Mouse (Mus musculus) lung, adult 2 months (tissue): ENCODE measurements at regions not wholly inside any gene's neighbourhood (a gene's known extent, or its start where the extent isn't known, plus 50 kb on each side); places are given as distances from the start of the nearest gene placed in this dataset.

ENCODE experiments used
- DNase-seq: peaks from one replicate; pipeline ENCODE4 v3.0.0; 2022
- H3K4me1 ChIP-seq: fragments of 200-500 bp; 2 replicates; pipeline ENCODE4 v1.6.1; 2011; ENCODE audit warnings: low read length; ENCODE audit not compliant: control insufficient read depth, insufficient read depth
- H3K4me3 ChIP-seq: fragments of 200-500 bp; replicated peaks from 2 replicates; pipeline ENCODE3; 2011; ENCODE audit warnings: low read depth, mild to moderate bottlenecking, control low read depth, low read length; ENCODE audit errors: extremely low read depth
- CTCF ChIP-seq: fragments of 200-500 bp; IDR thresholded peaks from 2 replicates; pipeline ENCODE4 v1.5.1; 2011; ENCODE audit warnings: mild to moderate bottlenecking, low read length, control low read depth; ENCODE audit not compliant: insufficient read depth
- POLR2A ChIP-seq: fragments of 200-500 bp; IDR thresholded peaks from 2 replicates; pipeline ENCODE4 v1.6.1; 2011; ENCODE audit warnings: low read depth, mild to moderate bottlenecking, control low read depth, low read length, borderline replicate concordance; ENCODE audit errors: extremely low read depth
- WGBS: fragments of 180-500 bp; shearing (Covaris S2); methylation state at CpG from one replicate; pipeline ENCODE4 v1.1.7; 2018; 5-methylcytosine and 5-hydroxymethylcytosine counted together

DNA sequence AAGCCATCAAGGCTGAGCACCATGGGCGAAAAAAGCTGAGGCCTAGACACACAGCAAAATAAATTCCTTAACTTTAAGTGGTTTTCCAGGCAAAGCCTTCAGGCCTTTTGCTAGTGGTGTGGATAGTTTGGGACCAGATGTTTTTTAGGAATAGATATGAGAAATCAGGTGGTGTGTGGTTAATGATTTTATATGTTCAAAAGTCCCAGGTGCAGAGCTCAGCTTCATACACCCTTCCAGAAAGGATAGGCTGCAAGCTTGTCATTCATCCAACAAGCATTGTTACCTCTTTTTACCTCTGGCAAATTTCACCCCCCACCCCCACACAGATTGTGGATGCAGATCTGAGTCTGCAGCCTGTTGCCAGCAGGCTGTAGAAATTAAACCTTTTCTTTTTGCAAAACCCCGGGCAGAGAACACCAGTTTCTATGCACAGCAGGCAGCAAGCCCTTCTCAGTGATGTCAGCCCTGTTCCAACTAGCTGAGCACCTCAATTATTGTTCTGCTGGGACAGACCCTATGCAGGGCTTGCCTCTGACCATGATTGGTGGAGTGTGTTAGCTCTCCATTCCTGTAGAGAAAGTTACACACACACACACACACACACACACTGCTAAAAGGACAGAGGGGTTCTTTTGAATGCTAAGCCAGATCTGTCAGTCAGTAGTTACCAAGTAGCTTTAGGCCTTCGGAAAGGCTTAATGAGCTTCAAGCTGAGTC lies 163.1 kb upstream of the Plxnc1 start:
- DNase-seq, result no peak
- Histone ChIP-seq H3K4me3 (no peak overlapping the region), H3K4me1 (peaks cover 7% of the 10 kb centered on the region)
- TF ChIP-seq CTCF, result no peak
- no peak for TF ChIP-seq POLR2A
- 72% methylated on average over 3 of the region's 3 CpGs for WGBS

DNA sequence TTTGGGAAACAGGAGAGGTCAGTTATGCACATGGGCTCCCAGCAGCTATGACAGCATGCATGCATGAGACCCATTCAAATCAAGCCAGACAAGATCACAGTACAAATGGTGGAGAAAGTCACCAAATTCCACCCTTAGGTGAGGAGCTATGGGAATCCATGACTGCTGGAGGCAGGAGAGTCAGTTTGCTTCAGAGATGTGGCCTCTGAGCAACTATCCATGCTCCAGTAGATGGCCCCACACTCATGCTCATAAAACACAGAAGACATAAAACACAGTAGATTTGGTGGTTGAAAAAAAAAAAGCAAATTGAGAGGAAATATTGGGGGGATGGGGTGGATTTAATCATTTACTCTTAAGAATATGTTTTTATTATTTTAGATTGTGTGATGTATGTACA lies 159.2 kb upstream of the Plxnc1 start:
- Histone ChIP-seq H3K4me3 (no peak overlapping the region), H3K4me1 (no peaks in the 10 kb centered on the region; the same call in 1 of the 2 replicates)
- TF ChIP-seq POLR2A, result no peak
- TF ChIP-seq CTCF, result peak; percentile 52; the same call in 1 of the 2 replicates
- DNase-seq, result no peak

DNA sequence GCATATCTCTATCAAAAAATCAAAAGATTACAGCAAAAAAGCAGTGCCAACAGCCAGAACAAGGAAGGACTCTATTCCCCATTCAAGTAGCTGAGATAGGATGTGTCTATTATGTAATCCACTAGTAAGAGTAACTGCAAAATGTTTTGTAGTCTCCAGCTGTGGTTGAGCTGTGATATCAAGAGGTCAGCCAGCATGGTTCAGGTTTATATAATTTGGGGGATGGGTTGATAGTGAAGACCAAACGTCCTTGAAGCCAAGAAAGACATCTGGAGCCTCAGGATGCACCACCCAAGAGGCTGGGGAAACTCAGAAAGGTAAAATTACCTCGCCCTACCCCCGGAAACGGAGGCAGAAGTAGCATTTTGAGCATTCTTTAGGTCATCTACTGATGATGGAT lies 158.3 kb upstream of the Plxnc1 start:
- 64% methylated on average over 4 of the region's 4 CpGs for WGBS
- no peak for TF ChIP-seq POLR2A
- no peak for TF ChIP-seq CTCF

DNA sequence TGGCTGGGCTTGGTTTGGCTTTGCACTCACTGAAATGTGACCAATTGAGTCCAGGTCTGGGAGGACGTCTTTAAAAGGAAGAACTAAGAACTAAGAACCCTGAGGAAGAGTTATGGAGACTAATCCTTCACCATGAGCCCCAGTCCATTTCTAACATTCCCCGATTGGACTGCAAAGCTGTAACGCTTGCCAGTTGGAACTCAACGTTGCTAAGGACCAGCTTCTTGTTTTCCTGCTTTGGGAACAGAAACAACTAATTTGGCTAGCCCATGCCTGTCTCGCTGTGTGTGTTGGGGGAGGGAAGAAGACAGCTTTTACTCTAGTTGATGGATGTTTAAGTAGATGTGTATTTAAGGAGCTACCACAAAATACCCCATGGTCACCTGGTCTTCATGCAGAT lies 155.3 kb upstream of the Plxnc1 start:
- no peak for TF ChIP-seq POLR2A
- no peak for TF ChIP-seq CTCF
- 68% methylated on average over 5 of the region's 5 CpGs for WGBS
- no peak overlapping the region for H3K4me3 ChIP-seq
- H3K4me1 ChIP-seq, result no peaks in the 10 kb centered on the region; the same call in 1 of the 2 replicates
- no peak for DNase-seq

More for the DNA sequence above, 158.3 kb upstream of the Plxnc1 start:
- DNase-seq, result no peak
- Histone ChIP-seq H3K4me1 (no peaks in the 10 kb centered on the region; the same call in 1 of the 2 replicates), H3K4me3 (no peak overlapping the region)

DNA sequence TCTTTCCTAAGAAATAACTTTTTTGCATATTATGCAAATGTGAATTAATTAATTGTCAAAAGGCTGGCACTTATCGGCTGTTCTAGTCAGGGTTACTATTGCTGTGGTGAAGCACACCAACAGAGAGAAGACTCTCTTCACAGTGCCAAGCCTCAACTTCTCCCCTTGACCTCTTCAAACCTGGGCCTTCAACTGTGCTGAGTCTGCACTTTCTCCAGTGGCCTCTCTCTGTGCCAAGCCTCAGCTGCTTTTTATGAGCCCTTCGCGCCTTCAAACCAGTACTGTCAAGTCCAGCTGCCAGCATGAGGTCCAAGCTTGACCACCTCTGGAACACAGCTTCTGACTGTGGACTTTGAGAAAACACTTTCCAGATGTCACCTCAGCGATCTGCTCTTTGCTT lies 151.2 kb upstream of the Plxnc1 start:
- no peak for TF ChIP-seq CTCF
- no peak for TF ChIP-seq POLR2A
- H3K4me3 ChIP-seq, result no peak overlapping the region
- no peak for DNase-seq
- 80% methylated on average over 4 of the region's 4 CpGs for WGBS
- no peaks in the 10 kb centered on the region for H3K4me1 ChIP-seq

DNA sequence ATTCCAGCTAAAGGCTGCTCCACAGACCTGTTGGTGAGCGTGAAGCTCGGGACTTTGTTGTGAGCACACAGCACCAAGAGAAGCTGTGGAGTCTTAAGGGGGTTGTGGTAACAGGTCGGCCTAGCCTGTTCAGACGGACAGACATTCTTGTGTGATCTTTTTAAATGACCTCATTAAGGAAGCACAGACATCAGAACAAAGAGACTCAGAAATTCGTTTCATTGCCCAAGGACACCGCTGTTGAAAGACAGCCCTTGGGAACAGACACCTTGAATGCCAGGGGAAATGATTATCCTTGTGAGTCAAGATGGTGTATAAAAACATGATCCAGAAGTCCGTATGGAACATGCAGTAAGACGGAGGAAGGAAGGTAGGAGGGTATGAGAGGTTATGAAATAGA lies 150.1 kb upstream of the Plxnc1 start:
- DNase-seq, result no peak
- WGBS, result 77% methylated on average over 8 of the region's 8 CpGs
- H3K4me1 ChIP-seq, result no peaks in the 10 kb centered on the region
- no peak overlapping the region for H3K4me3 ChIP-seq
- TF ChIP-seq POLR2A, result no peak
- TF ChIP-seq CTCF, result no peak

DNA sequence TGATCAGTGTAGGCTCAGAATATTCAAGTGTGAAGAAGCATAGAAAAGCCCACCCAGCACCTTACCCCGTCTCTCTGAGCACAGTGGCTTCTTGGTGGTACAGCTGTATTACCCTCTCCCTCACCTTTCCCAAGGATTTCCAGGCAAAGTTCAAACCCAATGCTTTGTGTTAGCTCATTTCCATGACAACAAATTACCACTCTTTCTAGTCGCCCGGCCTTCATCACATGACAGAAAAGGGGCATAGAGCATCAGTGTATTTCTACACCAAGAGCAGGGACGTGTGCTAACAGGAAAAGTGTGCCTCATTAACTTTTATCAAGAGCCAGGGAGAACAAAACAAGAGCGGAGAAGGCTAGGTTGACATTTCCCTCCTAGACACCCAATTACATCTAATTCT lies 148.6 kb upstream of the Plxnc1 start:
- no peaks in the 10 kb centered on the region for H3K4me1 ChIP-seq
- DNase-seq, result no peak
- no peak for TF ChIP-seq CTCF
- TF ChIP-seq POLR2A, result no peak
- H3K4me3 ChIP-seq, result no peak overlapping the region
- 65% methylated on average over 5 of the region's 5 CpGs for WGBS

DNA sequence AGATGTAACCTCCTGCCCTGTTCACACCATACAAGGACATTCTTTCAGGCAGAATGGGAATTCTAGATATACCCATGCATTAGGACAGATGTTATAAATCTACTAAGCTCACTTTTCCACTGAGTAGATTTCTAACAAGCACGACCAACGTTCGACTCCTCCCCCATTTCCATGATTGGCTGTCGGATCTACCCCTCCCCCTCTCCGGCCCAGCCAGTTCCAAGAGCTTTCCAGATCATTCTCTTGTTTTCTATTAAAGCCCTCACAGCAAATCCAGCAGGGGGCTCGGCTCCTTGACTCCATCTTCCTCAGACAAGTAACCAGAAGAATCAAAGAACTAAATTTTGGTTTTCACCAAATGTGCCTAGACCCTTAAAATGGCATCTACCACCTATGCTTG lies 146.5 kb upstream of the Plxnc1 start:
- Histone ChIP-seq H3K4me3 (no peak overlapping the region), H3K4me1 (no peaks in the 10 kb centered on the region)
- TF ChIP-seq CTCF (no peak), POLR2A (no peak)
- no peak for DNase-seq
- 61% methylated on average over 6 of the region's 6 CpGs for WGBS

DNA sequence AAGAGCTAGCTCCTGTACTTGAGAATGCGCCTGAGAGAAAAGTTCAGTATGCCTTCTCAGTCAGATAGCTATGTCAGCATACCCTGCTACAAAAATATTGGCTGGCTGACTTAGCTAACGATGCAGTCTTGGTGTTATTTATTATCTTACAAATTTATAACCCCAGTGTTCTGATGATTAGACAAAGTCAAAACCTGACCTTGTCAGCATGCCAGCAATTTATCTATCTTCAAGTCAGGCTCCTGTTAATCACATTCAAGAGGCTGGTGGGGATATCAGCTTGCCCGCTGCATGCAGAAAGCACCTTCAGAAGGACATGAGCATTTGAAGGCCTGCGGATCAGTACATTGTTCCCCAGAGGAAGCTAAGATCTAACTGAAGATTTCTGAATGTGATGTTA lies 146.0 kb upstream of the Plxnc1 start:
- WGBS, result 90% methylated on average over 4 of the region's 4 CpGs
- no peak for DNase-seq
- TF ChIP-seq CTCF (no peak), POLR2A (no peak)

DNA sequence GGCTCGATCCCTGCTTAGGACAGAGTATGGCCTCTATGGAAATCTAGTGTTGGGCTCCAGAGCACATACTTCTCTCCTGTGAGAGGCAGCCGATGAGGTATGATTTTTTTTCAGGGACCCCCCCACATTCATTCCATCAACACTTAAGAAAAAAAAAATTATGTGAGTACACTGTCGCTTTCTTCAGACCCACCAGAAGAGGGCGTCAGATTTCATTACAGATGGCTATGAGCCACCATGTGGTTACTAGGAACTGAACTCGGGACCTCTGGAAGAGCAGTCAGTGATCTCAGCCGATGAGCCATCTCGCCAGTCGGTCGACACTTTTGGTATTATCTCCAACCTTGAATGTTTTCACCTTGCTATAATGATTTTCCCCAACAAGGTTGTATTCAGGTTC lies 145.4 kb upstream of the Plxnc1 start:
- 82% methylated on average over 9 of the region's 9 CpGs for WGBS
- H3K4me3 ChIP-seq, result no peak overlapping the region
- TF ChIP-seq POLR2A, result no peak
- no peak for TF ChIP-seq CTCF
- H3K4me1 ChIP-seq, result no peaks in the 10 kb centered on the region
- DNase-seq, result no peak

More for the DNA sequence above, 146.0 kb upstream of the Plxnc1 start:
- H3K4me1 ChIP-seq, result no peaks in the 10 kb centered on the region
- no peak overlapping the region for H3K4me3 ChIP-seq
